Mouse (Mus musculus) NIH3T3 (cell line): ENCODE results near the gene Rgs9bp.
"Not testable (repeated sequence)": the region's sequence is repeated elsewhere in the genome, so short reads cannot be mapped to it uniquely, and the experiment has no call there.

Experiments used
- DNase-seq: peaks from one replicate; pipeline ENCODE4 v3.0.0-alpha.2; 2012; ENCODE audit warnings: low read depth

Gene Rgs9bp

DNA sequence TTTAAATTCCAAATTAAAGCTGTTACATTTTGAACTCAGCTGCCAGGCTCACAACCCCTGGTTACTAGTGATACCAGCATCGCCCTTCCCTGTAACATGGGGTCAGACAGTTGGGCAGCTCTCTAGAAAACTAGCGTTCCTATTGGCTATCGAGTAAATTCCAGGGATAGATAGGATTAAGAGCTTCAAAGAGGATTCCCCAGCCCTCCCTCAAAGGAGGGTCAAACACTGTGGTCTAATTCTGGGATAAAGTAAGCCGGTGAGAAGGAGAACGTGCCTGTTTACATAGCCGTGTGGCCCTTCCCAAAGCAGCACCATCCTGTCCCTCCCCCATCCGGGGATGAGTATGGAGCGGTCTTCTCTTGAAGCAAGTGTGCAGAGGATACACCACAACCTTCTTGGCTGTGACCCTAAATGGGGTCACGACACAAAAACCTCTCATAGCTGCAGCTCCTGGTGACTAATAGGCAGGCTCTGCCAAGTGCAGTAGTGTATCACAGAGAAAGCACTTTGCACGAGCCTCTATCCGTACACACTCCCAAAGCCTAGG, 1.8 kb downstream of the Rgs9bp start:
- DNase-seq: peak; percentile 65

DNA sequence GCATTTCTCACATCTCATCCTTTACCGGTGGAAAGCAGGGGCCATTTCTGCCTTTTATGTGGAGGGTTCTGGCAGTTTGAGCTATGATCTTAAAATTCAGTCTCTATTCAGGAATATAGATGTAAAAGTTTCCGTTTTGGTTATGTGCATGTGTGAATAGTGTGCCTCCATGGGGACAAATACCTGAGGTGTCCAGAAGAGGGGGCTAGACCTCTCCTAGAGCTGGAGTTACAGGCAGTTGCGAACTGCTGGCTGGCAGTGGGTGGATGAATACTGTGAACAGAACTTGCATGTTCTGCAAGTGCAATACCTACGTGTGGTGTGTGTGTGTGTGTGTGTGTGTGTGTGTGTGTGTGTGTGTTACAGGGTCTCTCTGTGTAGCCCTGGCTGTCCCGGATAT, 2.7 kb downstream of the Rgs9bp start:
- peak; percentile 64 for DNase-seq

DNA sequence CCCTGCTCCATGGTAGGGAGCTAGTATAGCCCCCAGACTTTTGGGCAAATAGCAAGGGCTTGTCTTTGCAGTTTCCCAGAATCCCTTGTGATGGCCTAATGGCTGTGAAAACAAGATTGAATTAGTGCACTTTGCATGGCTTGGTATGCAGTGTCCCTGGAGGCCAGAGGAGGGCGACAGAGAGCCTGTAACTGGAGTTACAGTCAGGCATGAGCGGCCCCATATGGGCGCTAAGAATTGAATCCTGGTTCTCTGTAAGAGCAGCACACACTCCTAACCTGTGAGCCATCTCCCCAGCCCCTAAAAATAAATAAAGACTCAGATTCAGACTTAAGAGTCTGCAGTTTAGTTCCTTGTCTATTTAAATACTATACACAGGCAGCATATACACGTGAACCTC, 5.5 kb downstream of the Rgs9bp start:
- DNase-seq: peak; percentile 42

DNA sequence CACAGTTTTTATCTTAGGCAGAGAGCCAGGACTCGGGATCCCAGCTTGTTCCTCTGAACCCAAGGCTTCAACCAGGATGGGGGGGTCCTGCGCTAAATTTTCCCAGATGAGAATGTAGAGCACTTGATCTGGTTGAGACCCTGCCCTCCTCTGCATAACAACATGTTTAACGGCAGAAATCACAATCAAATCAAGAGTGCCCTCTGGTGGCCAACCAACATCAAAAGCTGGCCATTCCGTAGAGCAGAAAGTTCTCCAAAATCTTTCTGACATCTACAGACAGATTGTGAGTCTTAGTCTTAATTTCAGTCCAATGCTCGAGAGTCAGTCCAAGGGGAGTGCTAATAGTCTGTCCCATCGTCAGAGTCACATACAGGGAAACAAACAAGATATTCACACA, 14.5 kb downstream of the Rgs9bp start:
- DNase-seq: not testable (repeated sequence)

DNA sequence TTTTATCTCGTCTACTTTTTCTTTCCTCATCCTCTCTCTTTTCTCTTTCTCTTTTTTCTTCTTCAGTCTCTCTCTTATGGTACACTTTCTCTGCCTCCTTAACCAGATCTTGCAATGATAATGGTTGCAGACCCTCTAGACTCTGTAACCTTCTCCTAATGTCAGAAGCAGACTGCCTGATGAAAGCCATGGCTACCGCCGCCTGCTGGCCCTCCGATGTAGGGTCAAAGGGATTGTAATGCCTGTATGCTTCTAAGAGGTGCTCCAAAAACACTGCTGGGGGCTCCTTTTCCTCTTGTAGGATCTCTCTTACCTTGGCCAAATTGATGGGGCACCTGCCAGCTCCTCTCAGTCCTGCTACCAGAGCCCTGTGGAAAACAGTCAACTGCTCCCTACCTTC, 15.7 kb downstream of the Rgs9bp start:
- not testable (repeated sequence) for DNase-seq

DNA sequence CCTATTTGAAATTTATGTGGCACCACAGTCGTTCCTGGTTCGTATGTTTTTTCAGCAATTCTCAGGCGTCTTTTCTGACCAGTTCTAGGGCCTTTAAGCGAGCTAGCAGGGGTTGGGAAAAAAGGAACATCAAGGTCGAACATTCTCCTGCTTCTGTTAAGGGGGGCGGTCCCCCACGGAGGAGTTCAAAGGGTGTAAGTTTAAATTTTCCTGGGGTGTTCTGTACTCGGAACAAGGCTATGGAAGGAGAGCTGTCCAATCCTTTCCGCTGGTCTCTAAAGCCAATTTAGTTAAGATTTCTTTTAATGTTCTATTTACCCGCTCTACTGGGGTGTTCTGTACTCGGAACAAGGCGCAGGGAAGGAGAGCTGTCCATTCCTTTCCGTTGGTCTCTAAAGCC, 19.4 kb downstream of the Rgs9bp start:
- DNase-seq: not testable (repeated sequence)

DNA sequence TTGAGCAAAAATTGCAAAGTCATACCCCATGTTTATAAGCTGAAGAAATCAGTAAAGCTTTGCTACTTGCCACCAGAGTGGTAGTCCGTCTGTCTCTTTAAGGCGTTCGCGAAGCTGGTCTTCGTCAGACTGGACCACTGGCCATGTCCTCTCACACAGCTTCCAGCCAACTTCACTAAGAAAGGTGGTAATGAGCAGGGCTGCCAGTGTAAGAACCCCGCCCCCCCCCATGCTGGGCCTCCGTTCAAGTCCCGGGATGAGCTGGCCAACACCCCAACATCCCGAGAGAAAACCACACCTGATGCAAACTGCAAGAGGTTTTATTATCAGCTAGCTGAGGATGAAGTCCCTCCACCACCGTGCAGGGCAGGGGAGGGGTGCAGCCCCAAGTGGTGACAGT, 20.5 kb downstream of the Rgs9bp start:
- not testable (repeated sequence) for DNase-seq

DNA sequence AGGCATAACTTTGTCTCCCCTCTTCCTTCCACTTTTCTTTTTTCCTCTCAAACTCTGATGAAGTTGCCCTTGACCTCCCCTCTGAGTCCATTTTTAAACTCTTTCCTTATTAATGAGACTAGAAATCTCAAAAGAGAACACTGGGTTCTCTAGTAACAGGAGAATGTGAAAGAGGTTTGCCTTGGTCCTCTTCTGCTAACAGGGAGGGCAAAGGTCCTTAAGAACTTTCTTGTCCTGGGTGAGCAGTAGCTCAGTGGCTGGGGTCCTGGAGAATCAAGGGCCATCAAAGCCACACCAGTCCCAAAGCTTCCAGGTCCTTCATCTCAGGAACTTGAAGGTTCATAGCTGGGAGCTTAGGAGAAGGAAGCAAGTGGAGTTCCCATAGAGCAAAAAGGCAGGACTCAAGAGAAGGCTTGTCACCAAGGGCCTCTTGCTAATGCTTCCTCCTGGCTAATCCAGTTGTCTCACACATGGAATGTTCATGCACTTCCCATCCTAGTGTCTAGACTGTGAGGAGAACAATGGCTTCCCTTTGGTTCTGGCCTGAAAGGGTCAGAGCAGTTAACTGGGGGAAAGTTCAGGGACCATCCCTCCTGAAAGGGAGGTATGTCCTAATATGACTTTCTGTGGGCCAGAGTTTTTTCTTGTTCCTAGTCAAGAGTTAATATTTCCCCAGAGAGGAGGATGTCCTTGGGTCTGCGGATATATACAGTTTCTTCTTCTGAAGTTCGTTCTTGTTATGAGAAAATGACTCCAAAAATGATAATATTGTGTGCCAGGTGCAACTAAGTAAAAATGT, 21.1 kb downstream of the Rgs9bp start:
- no peak for DNase-seq

DNA sequence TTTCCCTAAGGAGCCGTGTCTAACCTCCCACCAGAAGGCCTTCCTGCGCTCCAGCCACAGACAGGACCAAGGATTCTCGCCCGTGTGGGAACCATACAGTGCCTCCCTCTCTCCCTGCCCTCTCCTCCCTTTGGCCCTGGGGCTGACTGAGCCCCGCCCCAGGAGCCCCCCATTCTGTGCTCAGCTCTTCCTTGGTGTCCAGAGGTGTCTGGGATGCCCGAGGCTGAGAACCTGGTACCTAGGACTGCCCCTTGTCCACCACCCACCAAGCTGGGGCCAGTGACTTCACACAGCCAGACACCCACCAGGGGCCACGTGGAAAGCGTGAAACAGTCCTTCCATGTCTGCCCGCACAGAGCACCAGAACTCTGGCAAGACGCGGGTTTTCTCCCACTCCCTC, 22.3 kb downstream of the Rgs9bp start:
- DNase-seq: no peak

DNA sequence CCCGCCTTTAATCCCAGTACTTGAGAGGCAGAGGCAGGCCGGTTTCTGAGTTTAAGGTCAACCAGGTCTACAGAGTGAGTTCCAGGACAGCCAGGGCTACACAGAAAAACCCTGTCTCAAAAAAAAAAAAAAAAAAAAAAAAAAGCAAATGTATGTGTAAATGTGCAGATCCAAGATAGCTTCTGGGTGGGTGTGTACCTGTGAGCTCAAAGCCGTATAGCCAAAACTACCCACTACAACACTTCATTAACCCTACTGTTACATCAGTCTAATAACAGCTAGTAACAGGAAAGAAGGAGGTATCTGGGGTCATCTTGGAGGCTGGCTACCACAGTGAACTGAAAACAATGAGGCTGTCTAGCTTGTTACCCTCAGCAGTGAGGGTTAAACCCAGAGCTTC, 25.5 kb downstream of the Rgs9bp start:
- no peak for DNase-seq

DNA sequence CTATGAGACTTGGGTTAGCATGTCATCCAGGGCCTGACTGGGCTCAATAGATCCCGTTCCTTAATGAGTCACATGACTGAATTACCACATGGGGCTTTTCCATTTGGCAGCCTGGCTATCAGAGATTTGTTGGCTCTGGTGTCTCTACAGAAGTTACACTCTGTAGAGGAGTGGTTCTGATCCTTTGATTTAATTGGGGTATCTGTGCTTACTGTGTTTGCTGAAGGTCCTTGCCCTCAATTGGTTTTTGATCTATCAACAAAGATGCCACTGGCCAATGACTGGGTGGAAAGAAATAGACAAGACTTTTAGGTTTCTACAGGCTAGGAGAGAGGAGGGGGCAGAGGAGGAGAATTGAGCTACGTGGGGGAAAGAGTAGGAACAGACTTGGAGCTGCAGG, 26.7 kb downstream of the Rgs9bp start:
- no peak for DNase-seq

DNA sequence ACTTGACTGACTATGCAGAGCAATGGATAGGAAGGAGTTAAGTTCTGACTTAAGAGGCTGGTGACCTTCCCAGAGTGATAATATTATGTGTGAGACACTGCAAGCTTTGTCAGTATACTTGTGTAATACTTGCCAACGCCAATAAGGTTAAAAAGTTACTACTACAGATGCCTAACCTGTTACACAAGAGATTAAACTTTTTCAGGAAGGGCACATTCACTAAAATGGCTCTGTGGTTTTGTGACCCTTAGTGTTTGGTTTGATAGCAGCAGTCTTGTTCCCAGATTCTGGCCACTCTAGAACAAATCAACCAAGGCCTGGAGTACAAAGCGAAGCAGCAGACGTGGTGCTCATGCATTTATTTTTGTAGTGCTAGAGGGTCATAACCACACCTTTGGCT, 27.8 kb downstream of the Rgs9bp start:
- no peak for DNase-seq

DNA sequence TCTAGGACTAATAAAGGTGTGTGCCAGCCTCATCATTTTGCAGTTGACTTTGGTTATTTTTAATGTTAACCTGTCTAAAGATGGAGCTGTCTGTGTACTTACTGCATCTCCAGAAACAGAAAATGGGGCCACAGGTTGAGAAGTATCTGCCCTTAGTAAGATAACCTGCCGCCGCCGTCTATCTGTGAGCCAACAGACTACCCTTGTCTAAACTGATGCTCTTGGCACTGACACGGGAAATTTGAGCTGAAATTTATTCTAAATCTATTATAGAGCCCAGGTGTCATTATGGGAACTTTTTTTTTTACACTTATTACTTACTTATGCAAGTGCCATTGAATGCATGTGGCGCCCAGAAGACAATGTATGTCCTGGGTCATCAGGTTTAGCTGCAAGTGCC, 28.5 kb downstream of the Rgs9bp start:
- DNase-seq: no peak

DNA sequence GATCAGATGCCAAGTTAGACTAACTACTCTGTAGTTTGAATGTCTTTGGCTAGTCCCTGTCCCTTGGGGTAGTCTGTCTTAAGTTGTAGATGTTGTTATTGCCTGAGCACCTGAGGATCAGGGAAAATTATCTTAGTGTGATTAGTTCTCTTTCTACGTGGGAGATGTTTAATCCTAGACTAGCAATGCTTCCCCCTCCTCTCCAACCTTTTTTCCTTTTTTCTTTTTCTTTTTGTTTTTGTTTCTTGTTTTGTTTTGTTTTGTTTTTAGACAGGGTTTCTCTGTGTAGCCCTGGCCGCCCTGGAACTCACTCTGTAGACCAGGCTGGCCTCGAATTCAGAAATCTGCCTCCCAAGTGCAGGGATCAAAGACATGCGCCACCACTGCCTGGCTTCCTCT, 29.2 kb downstream of the Rgs9bp start, which contains the start of gene Nudt19:
TSS of gene Nudt19 (minus strand) at position 100 of the 399 bp plus-strand sequence.
- no peak for DNase-seq

DNA sequence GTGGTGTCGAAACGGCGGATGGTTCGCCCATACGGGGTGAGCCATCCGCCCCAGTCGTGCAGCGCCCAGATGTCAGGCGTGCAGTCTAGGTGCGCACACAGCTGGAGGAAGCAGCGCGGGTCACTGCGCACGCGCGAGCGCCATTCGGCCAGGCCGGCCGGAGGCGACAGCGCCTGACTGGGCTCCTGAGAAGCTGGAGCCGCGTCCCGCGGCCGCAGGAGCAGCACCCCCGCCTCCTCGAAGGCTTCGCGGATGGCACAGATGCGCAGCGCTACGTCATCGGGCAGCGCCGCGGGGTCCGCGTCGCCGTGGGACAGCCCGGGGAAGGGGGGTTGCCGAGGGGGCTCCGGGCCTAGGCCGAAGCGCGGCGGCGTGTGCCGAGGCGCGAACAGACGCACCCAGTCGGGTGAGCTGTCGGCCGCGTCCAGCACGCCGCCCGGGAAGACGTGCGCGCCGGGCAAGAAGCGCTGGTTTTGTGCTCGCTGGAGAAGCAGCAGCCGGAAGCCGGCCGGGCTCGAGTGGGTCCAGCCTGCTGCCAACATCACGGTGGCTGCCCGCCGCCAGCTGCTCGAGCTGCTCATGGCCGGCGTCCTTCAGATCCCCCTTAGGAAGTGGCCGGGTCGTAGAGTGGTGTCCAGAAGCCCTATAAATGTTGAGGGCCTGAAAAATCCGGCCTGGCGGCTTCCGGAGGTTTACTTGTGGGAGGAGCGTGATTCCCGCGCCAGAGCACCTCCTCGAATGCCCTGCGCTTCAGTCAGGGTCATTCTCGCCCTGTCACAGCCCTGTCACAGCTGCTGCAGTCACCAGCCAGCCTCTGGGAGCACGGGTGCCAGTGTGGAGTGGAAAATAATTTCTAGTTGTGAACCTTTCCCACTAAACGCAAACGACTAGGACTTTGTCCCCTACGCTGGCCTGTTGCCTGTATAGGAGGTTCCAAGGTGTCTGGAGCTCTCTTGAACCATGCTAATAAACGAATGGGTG, 29.9 kb downstream of the Rgs9bp start:
- peak; percentile 93 for DNase-seq

DNA sequence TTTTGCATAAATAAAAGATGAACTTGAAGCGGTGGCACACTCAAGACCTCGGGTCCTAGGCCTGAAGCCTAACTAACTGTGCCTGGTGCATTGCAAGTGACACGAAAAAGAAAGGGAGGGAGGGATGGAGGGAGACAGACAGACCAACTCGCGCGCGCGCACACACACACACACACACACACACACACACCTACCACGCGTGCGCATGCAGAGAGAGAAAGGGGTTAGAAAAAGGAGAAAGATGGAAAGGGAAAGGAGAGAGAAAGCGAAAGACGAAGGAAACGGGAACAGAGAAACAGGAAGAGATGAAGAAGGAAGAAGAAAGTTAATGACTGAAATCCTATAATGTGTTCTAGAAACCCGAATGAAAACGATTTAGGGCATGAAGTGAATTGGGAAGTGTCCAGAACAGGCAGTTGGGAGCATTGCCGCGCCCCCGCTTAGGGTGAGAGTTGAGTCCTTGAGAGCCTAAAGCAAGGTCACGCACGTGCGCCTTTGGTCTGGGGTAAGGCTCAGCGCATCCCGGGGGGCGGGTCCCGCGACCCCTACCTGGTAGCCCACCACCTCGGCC, 30.7 kb downstream of the Rgs9bp start:
- peak; percentile 48 for DNase-seq

DNA sequence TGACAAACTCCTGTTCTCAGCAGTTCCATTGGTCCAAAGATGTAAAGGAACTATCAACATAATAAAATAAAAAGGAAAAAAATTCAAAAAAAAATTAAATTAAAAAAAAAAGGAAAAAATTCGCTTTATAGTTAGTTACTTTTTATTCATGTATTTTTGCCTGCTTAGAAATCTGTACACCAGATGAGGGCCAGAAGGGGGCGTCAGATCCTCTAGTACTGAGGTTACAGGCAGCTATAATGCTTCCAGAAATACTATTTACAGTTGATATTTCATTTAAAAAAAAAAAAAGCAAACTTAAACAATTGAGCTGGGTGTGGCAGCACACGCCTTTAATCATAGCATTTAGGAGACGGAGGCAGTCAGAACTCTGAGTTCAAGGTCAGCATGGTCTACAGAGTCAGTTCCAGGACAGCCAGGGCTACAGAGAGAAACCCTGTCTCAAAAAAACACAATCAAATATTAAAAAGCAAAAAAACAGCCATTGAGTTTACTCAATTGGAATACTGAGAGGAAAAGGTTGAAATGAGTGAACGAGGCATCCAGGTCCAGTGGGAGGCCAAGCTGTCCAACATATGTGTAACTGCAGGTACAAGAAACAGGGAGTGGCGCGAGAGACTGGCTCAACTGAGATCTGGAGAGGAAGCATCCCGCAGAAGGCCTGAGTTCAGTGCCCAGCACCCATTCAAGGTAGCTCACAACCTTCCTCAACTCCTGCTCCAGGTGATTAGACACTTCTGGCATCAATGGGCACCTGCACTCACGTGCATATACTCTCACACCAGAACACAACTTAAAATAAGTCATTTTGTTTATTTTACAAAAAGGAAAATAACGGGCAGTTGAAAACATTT, 31.4 kb downstream of the Rgs9bp start:
- peak; percentile 83 for DNase-seq

DNA sequence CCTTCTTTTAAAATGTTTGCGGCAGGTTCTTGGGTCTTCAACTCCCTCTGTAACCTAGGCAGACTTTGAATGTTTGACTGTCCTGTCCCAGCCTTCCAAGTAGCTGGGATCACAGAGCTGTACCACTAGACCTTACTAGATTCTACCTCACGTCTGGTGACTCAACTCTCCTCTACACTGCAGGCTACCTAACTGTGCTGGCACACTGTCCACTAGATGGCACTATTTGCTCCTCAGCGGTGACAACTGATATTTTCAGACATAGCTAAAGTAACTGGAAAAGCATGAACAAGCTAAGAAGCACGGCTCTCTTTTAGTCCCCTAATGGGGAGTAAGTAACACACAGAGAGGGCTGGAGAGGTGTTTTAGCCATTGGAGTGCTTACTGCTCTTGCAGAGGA, 39.5 kb downstream of the Rgs9bp start:
- peak; percentile 87 for DNase-seq

DNA sequence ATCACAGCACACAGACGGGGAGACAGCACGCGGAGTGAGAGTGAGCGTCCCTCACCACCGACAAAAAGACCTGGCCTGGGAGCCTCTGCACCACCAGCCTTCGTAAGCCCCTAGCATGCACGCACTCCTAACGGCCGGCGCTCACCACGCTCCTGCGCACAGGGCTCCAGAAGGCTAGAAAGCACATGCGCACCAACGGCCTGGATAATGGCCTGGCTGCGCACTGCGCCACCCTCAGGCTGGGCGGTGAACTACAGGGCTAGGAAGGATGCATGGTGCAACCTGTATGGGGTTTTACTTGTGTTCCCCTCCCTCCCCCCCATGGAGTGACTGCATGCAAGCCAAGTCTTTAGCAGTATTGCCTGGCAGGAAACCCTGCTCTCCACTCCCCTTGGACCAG, 47.8 kb downstream of the Rgs9bp start, which contains the start of gene Tdrd12:
TSS of gene Tdrd12 (minus strand) at position 184 of the 400 bp plus-strand sequence.
- no peak for DNase-seq

DNA sequence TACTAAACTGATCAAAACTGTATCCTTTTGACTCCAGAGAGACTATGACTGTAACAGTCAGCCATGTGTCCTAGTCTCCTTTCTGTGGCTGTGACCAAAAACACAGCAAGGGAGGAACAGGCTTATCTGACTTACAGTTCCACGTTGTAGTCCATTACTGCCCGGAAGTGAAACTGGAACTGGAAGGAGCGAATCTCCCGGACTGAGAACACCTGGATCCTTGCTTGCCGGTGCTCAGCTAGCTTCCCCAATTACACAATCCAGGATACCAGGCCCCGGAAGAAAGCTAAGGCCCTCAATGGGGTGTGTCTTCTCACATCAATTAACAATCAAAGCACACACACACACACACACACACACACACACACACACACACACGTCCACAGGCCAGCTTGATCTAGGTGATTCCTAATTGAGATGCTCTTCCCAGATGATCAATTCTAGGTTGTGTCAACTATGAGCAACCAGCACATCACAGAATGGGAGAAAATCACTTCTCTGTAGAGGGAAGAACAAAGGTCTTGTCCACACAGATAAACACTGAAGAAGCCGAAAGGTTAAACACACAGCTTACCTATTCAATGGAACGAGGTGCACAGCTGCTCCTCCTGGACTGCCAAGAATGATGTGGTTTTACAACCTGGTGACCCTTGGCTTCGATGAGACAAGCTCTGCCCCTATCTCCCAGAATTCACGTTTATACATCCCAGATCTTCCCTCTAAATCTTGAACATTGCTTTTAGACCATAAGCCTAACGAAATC, 49.5 kb downstream of the Rgs9bp start:
- no peak for DNase-seq
